Mouse (Mus musculus): ENCODE results near the gene Plcb1. TPM values are rescaled to one million over a fixed set of nuclear protein-coding genes. Genes with fewer than 3 reads are reported as not detected.

Plcb1 gene
- polyA plus RNA-seq, 1 experiment from 2014 or later, result 4.6 TPM

GRCm38 (mm10) chr2:135072503-135072902 lies 286.6 kb downstream of the Plcb1 start:
- no peak for ATAC-seq (ENCODE audit: low read depth)
- Histone ChIP-seq H3K4me2 (ENCODE audit: low read depth, low read length) (no peak overlapping the region), H3K27me3 (ENCODE audit: control insufficient read depth, insufficient read depth, low read depth, low read length) (no peaks in the 10 kb centered on the region), H3K36me3 (ENCODE audit: control insufficient read depth, insufficient read depth) (no peaks in the 10 kb centered on the region), H3K4me3 (ENCODE audit: low read depth, low read length) (no peak overlapping the region), H3K27ac (ENCODE audit: low read length) (no peak overlapping the region), H3K4me1 (ENCODE audit: control insufficient read depth, low read depth, low read length) (no peaks in the 10 kb centered on the region), H3K9me3 (replicated peaks; ENCODE audit: control insufficient read depth, low read length) (no peaks in the 10 kb centered on the region), H3K9ac (ENCODE audit: low read depth, low read length) (no peak overlapping the region)
- 51% methylated on average over 5 of the region's 5 CpGs for WGBS (ENCODE audit: insufficient replicate concordance)

GRCm38 (mm10) chr2:135073014-135073413 lies 287.1 kb downstream of the Plcb1 start:
- H3K4me2 ChIP-seq (ENCODE audit: low read depth, low read length), result no peak overlapping the region
- 52% methylated on average over 5 of the region's 5 CpGs for WGBS (ENCODE audit: insufficient replicate concordance)
- H3K4me1 ChIP-seq (ENCODE audit: control insufficient read depth, low read depth, low read length), result no peaks in the 10 kb centered on the region
- no peak overlapping the region for H3K9ac ChIP-seq (ENCODE audit: low read depth, low read length)
- H3K36me3 ChIP-seq (ENCODE audit: control insufficient read depth, insufficient read depth), result no peaks in the 10 kb centered on the region
- H3K9me3 ChIP-seq (replicated peaks; ENCODE audit: control insufficient read depth, low read length), result no peaks in the 10 kb centered on the region
- ATAC-seq (ENCODE audit: low read depth), result no peak
- no peak overlapping the region for H3K4me3 ChIP-seq (ENCODE audit: low read depth, low read length)
- H3K27me3 ChIP-seq (ENCODE audit: control insufficient read depth, insufficient read depth, low read depth, low read length), result no peaks in the 10 kb centered on the region
- no peak overlapping the region for H3K27ac ChIP-seq (ENCODE audit: low read length)

- Histone ChIP-seq H3K27ac (ENCODE audit: low read length) (no peak overlapping the region), H3K9ac (ENCODE audit: low read depth, low read length) (no peak overlapping the region), H3K27me3 (ENCODE audit: control insufficient read depth, insufficient read depth, low read depth, low read length) (no peaks in the 10 kb centered on the region), H3K4me1 (ENCODE audit: control insufficient read depth, low read depth, low read length) (no peaks in the 10 kb centered on the region), H3K36me3 (ENCODE audit: control insufficient read depth, insufficient read depth) (no peaks in the 10 kb centered on the region), H3K4me2 (ENCODE audit: low read depth, low read length) (no peak overlapping the region), H3K4me3 (ENCODE audit: low read depth, low read length) (no peak overlapping the region), H3K9me3 (replicated peaks; ENCODE audit: control insufficient read depth, low read length) (no peaks in the 10 kb centered on the region)
- WGBS (ENCODE audit: insufficient replicate concordance), result 53% methylated on average over 1 of the region's 1 CpGs
- ATAC-seq (ENCODE audit: low read depth), result no peak
Measured at GRCm38 (mm10) chr2:135075375-135075774, 289.5 kb downstream of the Plcb1 start.

- Histone ChIP-seq H3K4me3 (ENCODE audit: low read depth, low read length) (no peak overlapping the region), H3K36me3 (ENCODE audit: control insufficient read depth, insufficient read depth) (no peaks in the 10 kb centered on the region), H3K27ac (ENCODE audit: low read length) (no peak overlapping the region), H3K4me1 (ENCODE audit: control insufficient read depth, low read depth, low read length) (no peaks in the 10 kb centered on the region), H3K9ac (ENCODE audit: low read depth, low read length) (no peak overlapping the region), H3K4me2 (ENCODE audit: low read depth, low read length) (no peak overlapping the region), H3K9me3 (replicated peaks; ENCODE audit: control insufficient read depth, low read length) (no peaks in the 10 kb centered on the region), H3K27me3 (ENCODE audit: control insufficient read depth, insufficient read depth, low read depth, low read length) (no peaks in the 10 kb centered on the region)
- 39% methylated on average over 5 of the region's 5 CpGs for WGBS (ENCODE audit: insufficient replicate concordance)
- no peak for ATAC-seq (ENCODE audit: low read depth)
Measured at GRCm38 (mm10) chr2:135092588-135093162, 306.8 kb downstream of the Plcb1 start.

- H3K4me3 ChIP-seq (ENCODE audit: low read depth, low read length), result no peak overlapping the region
- no peaks in the 10 kb centered on the region for H3K27me3 ChIP-seq (ENCODE audit: control insufficient read depth, insufficient read depth, low read depth, low read length)
- WGBS (ENCODE audit: insufficient replicate concordance), result 70% methylated on average over 4 of the region's 4 CpGs
- H3K27ac ChIP-seq (ENCODE audit: low read length), result no peak overlapping the region
- no peak for ATAC-seq (ENCODE audit: low read depth)
- no peaks in the 10 kb centered on the region for H3K9me3 ChIP-seq (replicated peaks; ENCODE audit: control insufficient read depth, low read length)
- H3K4me1 ChIP-seq (ENCODE audit: control insufficient read depth, low read depth, low read length), result no peaks in the 10 kb centered on the region
- H3K4me2 ChIP-seq (ENCODE audit: low read depth, low read length), result no peak overlapping the region
- H3K9ac ChIP-seq (ENCODE audit: low read depth, low read length), result no peak overlapping the region
- no peaks in the 10 kb centered on the region for H3K36me3 ChIP-seq (ENCODE audit: control insufficient read depth, insufficient read depth)
Measured at GRCm38 (mm10) chr2:135101292-135101691, 315.4 kb downstream of the Plcb1 start.

- no peaks in the 10 kb centered on the region for H3K27me3 ChIP-seq (ENCODE audit: control insufficient read depth, insufficient read depth, low read depth, low read length)
- no peak overlapping the region for H3K27ac ChIP-seq (ENCODE audit: low read length)
- 57% methylated on average over 1 of the region's 1 CpGs for WGBS (ENCODE audit: insufficient replicate concordance)
- H3K4me2 ChIP-seq (ENCODE audit: low read depth, low read length), result no peak overlapping the region
- no peak for ATAC-seq (ENCODE audit: low read depth)
- no peaks in the 10 kb centered on the region for H3K4me1 ChIP-seq (ENCODE audit: control insufficient read depth, low read depth, low read length)
- H3K4me3 ChIP-seq (ENCODE audit: low read depth, low read length), result no peak overlapping the region
- H3K36me3 ChIP-seq (ENCODE audit: control insufficient read depth, insufficient read depth), result no peaks in the 10 kb centered on the region
- no peaks in the 10 kb centered on the region for H3K9me3 ChIP-seq (replicated peaks; ENCODE audit: control insufficient read depth, low read length)
- no peak overlapping the region for H3K9ac ChIP-seq (ENCODE audit: low read depth, low read length)
Measured at GRCm38 (mm10) chr2:135101943-135102342, 316.1 kb downstream of the Plcb1 start.

- 80% methylated on average over 4 of the region's 4 CpGs for WGBS (ENCODE audit: insufficient replicate concordance)
- Histone ChIP-seq H3K27me3 (ENCODE audit: control insufficient read depth, insufficient read depth, low read depth, low read length) (no peaks in the 10 kb centered on the region), H3K4me3 (ENCODE audit: low read depth, low read length) (no peak overlapping the region), H3K27ac (ENCODE audit: low read length) (no peak overlapping the region), H3K9me3 (replicated peaks; ENCODE audit: control insufficient read depth, low read length) (no peaks in the 10 kb centered on the region), H3K36me3 (ENCODE audit: control insufficient read depth, insufficient read depth) (no peaks in the 10 kb centered on the region), H3K4me2 (ENCODE audit: low read depth, low read length) (no peak overlapping the region), H3K4me1 (ENCODE audit: control insufficient read depth, low read depth, low read length) (no peaks in the 10 kb centered on the region), H3K9ac (ENCODE audit: low read depth, low read length) (no peak overlapping the region)
- ATAC-seq (ENCODE audit: low read depth), result no peak
Measured at GRCm38 (mm10) chr2:135106649-135107048, 320.8 kb downstream of the Plcb1 start.

GRCm38 (mm10) chr2:135108607-135109006 lies 322.7 kb downstream of the Plcb1 start:
- Histone ChIP-seq H3K4me2 (ENCODE audit: low read depth, low read length) (no peak overlapping the region), H3K27me3 (ENCODE audit: control insufficient read depth, insufficient read depth, low read depth, low read length) (no peaks in the 10 kb centered on the region), H3K9me3 (replicated peaks; ENCODE audit: control insufficient read depth, low read length) (no peaks in the 10 kb centered on the region), H3K4me3 (ENCODE audit: low read depth, low read length) (no peak overlapping the region), H3K36me3 (ENCODE audit: control insufficient read depth, insufficient read depth) (no peaks in the 10 kb centered on the region), H3K4me1 (ENCODE audit: control insufficient read depth, low read depth, low read length) (no peaks in the 10 kb centered on the region), H3K9ac (ENCODE audit: low read depth, low read length) (no peak overlapping the region), H3K27ac (ENCODE audit: low read length) (no peak overlapping the region)
- ATAC-seq (ENCODE audit: low read depth), result no peak
- 51% methylated on average over 2 of the region's 2 CpGs for WGBS (ENCODE audit: insufficient replicate concordance)

GRCm38 (mm10) chr2:135114501-135115128 lies 328.7 kb downstream of the Plcb1 start:
- Histone ChIP-seq H3K27me3 (ENCODE audit: control insufficient read depth, insufficient read depth, low read depth, low read length) (no peaks in the 10 kb centered on the region), H3K36me3 (ENCODE audit: control insufficient read depth, insufficient read depth) (no peaks in the 10 kb centered on the region), H3K4me1 (ENCODE audit: control insufficient read depth, low read depth, low read length) (no peaks in the 10 kb centered on the region), H3K9ac (ENCODE audit: low read depth, low read length) (no peak overlapping the region), H3K4me2 (ENCODE audit: low read depth, low read length) (no peak overlapping the region), H3K27ac (ENCODE audit: low read length) (no peak overlapping the region), H3K9me3 (replicated peaks; ENCODE audit: control insufficient read depth, low read length) (no peaks in the 10 kb centered on the region), H3K4me3 (ENCODE audit: low read depth, low read length) (no peak overlapping the region)
- 67% methylated on average over 3 of the region's 3 CpGs for WGBS (ENCODE audit: insufficient replicate concordance)
- ATAC-seq (ENCODE audit: low read depth), result no peak
